Mouse (Mus musculus) ovary, postnatal 14 days (tissue): ENCODE data around the gene Stk16.
A peak's percentile ranks its signal among the peaks of the same experiment; 100 is the strongest.

Source experiments
- DNase-seq: peaks from one replicate; pipeline ENCODE4 v3.0.0; 2022; ENCODE audit warnings: low spot score

The Stk16 gene

GRCm38 (mm10) chr1:75239591-75239990 lies 29.0 kb downstream of the Stk16 start:
- no peak for DNase-seq

GRCm38 (mm10) chr1:75243411-75243810 lies 32.8 kb downstream of the Stk16 start:
- DNase-seq, result no peak

GRCm38 (mm10) chr1:75244175-75244826 lies 33.7 kb downstream of the Stk16 start:
- DNase-seq, result no peak

GRCm38 (mm10) chr1:75244836-75245235 lies 34.2 kb downstream of the Stk16 start:
- no peak for DNase-seq

GRCm38 (mm10) chr1:75247071-75247930 lies 36.7 kb downstream of the Stk16 start:
- DNase-seq, result no peak

- DNase-seq, result no peak
Observed at GRCm38 (mm10) chr1:75248041-75248772, 37.6 kb downstream of the Stk16 start.

GRCm38 (mm10) chr1:75250498-75250897 lies 39.9 kb downstream of the Stk16 start:
- no peak for DNase-seq

GRCm38 (mm10) chr1:75251112-75251970 lies 40.7 kb downstream of the Stk16 start:
- DNase-seq, result peak; percentile 70

GRCm38 (mm10) chr1:75252308-75252707 lies 41.7 kb downstream of the Stk16 start:
- no peak for DNase-seq

- no peak for DNase-seq
Observed at GRCm38 (mm10) chr1:75253029-75253428, 42.4 kb downstream of the Stk16 start.

GRCm38 (mm10) chr1:75253849-75254624 lies 43.4 kb downstream of the Stk16 start:
- DNase-seq, result peak; percentile 82

GRCm38 (mm10) chr1:75254625-75255013 lies 44.0 kb downstream of the Stk16 start:
- DNase-seq, result no peak

GRCm38 (mm10) chr1:75255516-75256046 lies 44.9 kb downstream of the Stk16 start:
- DNase-seq, result no peak

- no peak for DNase-seq
Observed at GRCm38 (mm10) chr1:75261278-75261677, 50.6 kb downstream of the Stk16 start.

GRCm38 (mm10) chr1:75262969-75263951 lies 52.6 kb downstream of the Stk16 start:
- DNase-seq, result peak; percentile 65

GRCm38 (mm10) chr1:75264091-75264880 lies 53.6 kb downstream of the Stk16 start, which contains the start of gene Ptprn:
Gene Ptprn, minus strand, starts transcription at chr1:75264502.
- no peak for DNase-seq
